Mouse (Mus musculus) left cerebral cortex, adult 18-20 months (tissue): ENCODE results near the gene Mrpl36. TPM values are rescaled to one million over a fixed set of nuclear protein-coding genes. Genes with fewer than 3 reads are reported as not detected.
A peak's percentile ranks its signal among the peaks of the same experiment; 100 is the strongest.

Experiments used
- DNase-seq, 2 experiments: peaks; one replicate each; pipeline ENCODE4 v3.0.0; 2021 to 2022; ENCODE audit warnings: low spot score in 2 of 2, mixed read lengths in 1 of 2
- long read RNA-seq, 2 experiments: library from polyadenylated mRNA; stranded (forward); transcript quantifications; one replicate each; pipeline ENCODE4 v2.0.0; 2021
- total RNA-seq, 2 experiments: library from RNA; stranded (reverse); gene quantifications; 2 replicates each; pipeline ENCODE4 v1.2.3; 2021

Gene Mrpl36
- 10 to 100 TPM; 32.9 to 40.3 TPM for total RNA-seq
- long read RNA-seq, experiment 1, transcript Mrpl36-201 (2 exons, 923 nt): major isoform, 29 of 36 reads
- long read RNA-seq, experiment 1, partial matches to known transcripts: 0 of 36 reads
- long read RNA-seq, experiment 1, other reads (novel, unspliced or antisense): 5 of 36 reads
- long read RNA-seq, experiment 2, transcript Mrpl36-201 (2 exons, 923 nt): major isoform, 23 of 29 reads
- long read RNA-seq, experiment 2, partial matches to known transcripts: 0 of 29 reads
- long read RNA-seq, experiment 2, other reads (novel, unspliced or antisense): 3 of 29 reads

GRCm38 (mm10) chr13:73327827-73328698, at the start of gene Mrpl36, which contains the start of gene Ndufs6:
Mrpl36 (plus strand) TSS chr13:73328513.
Ndufs6 (minus strand) TSS chr13:73328542.
- peak; percentile 91 to 93 for DNase-seq

DNA sequence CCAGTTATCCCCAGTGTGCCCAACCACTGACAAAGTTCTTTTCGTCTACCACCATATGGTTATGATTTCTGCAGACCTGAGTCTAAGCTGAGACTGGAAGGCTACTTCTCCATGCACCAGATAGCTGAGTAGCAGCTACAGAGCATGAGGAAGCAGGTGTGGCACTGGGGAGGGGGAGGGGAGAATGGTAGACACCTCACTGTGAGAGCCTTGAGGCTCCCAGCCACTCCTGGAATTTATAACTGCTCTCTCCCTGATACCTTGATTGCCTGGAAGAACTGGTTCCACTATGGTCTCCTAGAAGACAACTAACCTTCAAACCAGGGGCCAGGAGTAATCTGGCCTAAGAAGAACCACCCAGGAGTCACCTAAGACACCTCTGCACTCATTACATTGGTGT, 49.1 kb upstream of the Mrpl36 start:
- no peak for DNase-seq

DNA sequence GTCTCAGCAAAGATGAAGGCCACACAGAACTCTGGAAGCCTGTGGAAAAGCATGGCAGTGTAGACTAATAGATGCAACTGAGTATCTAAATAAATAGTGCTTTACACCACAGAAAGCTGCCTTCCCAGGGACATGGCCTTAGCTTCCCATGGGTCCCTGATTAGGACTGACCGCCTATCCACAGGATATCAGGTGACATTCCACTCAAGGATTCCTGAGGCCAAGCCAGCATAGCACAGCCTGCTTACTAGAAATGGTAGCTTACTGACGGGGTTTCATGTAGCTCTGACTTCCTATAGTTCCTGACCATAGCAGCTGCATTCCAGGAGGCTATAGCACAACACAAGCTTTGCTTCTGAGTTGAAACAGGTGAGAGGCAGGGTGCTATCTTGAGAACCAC, 45.9 kb upstream of the Mrpl36 start:
- no peak for DNase-seq

GRCm38 (mm10) chr13:73283534-73283933, 44.8 kb upstream of the Mrpl36 start:
- DNase-seq: no peak

GRCm38 (mm10) chr13:73290206-73290605, 38.1 kb upstream of the Mrpl36 start:
- no peak for DNase-seq

GRCm38 (mm10) chr13:73291102-73291501, 37.2 kb upstream of the Mrpl36 start:
- no peak for DNase-seq

GRCm38 (mm10) chr13:73298717-73299116, 29.6 kb upstream of the Mrpl36 start:
- DNase-seq: no peak

GRCm38 (mm10) chr13:73299322-73299721, 29.0 kb upstream of the Mrpl36 start:
- no peak for DNase-seq

DNA sequence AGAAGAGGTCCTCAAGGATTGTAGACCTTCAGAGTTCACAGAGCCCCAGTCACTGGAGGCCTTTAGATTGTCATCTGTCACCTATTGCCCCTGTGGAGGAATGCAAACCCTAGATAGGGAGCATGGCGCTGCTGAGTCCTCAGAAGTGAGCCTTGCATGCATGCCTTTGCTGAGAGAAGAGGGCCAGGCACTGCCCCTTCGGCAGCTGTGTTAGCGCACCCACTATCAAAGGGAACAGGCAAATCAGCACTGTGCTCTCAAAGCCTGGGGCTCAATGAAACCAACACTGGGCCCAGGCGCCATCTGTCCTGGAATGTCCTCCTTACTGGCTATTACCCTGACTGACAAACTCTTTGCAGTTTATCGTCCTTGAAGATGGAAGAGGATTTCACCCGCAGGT, 23.6 kb upstream of the Mrpl36 start:
- DNase-seq: no peak

DNA sequence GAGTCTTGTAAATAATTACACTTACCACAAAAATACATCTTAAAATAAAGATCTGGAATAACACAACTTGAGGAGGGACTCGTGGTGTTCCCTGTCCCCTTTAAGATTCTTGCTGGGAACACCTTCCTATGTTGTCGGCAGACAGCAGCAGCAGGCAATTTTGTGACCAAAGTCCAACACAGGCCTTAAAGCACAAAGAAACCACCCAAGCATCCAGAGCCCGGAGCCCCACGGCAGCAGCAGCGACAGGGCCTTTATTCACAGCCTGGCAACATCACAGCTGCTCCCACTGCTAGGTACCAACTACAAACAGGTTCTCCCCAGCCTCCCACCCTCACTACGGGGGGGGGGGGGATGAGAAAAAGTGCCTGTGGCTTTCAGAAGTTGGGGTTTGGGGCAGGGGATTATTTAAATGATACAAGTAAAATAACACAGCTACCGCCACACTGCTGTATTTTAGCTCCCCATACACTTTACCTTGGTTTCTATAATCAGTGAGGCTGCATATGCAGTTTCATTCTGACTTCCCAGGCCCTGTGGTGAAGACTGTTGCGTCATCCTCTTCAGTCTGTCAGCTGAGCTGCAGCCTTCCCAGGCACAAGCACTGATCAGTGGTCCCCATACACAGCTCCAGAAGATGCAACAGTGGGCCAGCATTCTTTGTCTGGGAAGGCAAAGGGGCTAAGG, 22.8 kb upstream of the Mrpl36 start:
- DNase-seq: no peak

DNA sequence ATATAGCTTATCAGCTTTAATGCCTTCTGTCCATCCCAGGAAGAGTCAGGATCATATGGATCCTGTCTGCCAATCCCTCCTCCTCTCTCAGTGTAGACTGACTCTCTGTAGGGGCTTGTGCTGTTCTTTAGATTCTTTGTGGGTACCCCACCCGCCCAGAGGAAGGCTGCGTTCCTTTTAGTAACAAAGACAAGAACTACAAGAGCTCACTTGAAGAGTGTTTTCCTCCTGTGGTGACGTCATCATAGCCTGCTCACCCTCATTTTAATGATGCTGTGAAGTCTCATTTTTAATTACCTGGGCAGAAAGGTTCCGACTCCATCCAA, 22.3 kb upstream of the Mrpl36 start:
- no peak for DNase-seq

DNA sequence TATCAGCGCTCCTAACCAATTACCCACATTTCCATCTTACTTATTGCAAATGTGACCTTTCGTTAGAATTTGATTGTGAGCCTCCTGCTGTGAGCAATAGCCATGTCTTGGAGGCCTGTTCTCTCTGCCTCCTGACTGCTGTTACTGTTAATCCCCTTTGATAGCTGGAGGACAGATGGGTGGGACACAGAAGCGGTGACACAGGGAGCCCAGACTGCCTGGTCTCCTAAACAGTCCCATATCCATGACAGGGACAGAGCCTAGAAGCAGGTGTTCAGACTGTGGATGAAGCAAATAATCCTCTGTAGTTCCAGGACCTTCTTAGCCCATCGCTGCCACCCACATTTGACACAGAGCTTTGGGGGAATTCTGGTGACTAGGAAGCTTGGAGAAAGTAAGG, 21.9 kb upstream of the Mrpl36 start:
- no peak for DNase-seq

- peak in 1 of 2 experiments; percentile 44 for DNase-seq
Observed at GRCm38 (mm10) chr13:73310183-73310929, 18.0 kb upstream of the Mrpl36 start.

DNA sequence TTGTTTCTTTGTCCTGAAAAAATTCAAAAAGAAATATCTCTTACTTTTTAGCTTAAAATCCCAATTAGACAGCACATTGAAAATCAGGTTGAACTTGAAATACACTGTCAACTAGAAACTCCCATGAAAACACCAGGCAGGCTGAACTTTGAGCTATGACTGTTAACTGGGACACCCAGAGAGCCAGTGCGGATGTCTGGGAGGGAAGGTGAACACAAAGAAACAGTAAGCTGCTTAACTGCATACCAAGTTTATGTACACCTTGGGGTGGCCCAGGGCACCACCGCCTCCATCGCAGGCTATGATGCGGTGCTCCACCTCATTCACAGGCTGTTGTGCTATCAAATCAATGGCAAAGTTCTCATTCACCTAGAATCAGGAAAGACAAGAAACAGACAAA, 8.3 kb upstream of the Mrpl36 start:
- no peak for DNase-seq

DNA sequence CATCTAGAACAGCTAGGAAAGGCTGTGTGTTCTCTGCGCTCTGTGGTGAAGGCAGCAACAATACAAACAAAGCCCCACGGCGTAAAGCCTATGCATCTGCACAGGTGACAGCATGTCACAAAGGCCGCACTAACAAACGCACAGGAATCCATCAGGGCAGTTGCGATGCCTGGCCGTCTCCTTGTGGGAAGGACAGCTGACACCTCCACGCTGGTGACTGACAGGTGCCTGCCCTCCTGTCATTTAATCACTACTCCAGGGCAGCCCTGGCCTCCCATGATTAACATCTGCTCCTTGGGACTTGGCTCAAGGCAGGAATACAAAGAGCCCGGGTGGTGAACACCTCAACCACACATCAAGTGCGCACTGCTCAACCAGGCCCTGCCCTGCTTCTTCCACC, 5.7 kb upstream of the Mrpl36 start:
- no peak for DNase-seq

GRCm38 (mm10) chr13:73323406-73323805, 4.9 kb upstream of the Mrpl36 start:
- DNase-seq: no peak

DNA sequence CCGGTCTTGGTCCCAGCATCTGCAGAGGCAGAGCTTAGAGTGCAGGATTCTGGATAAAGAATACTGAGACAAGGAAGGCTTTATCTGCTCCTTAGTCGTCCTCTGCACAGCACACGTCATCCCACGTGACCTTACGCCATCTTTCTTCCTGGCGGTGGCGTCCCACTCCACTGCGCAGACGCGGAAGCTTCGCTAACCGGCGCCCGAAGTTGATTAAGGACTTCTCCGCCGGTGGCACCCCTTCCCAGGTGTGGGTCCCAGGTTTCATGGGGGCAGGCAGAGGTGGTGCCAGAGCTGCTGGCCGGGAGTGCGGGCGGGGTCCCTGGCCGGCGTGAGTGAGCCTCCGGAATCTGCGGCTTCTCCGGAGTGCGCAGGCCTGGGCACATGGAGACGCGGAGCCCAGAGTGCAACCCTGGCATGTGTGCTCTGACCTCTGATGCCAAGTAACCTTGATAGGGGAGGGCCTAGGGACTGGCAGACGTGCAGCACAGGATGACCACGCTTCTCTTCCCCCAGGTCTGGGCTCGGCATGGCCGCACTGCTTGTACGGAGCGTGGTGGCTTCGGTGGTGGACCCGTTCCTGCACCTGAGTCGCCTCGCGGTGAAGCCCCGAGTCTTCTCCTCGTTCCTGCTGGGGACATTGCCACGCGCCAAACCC, 2.7 kb downstream of the Mrpl36 start:
- peak; percentile 89 to 90 for DNase-seq

GRCm38 (mm10) chr13:73331736-73332135, 3.4 kb downstream of the Mrpl36 start:
- DNase-seq: no peak

DNA sequence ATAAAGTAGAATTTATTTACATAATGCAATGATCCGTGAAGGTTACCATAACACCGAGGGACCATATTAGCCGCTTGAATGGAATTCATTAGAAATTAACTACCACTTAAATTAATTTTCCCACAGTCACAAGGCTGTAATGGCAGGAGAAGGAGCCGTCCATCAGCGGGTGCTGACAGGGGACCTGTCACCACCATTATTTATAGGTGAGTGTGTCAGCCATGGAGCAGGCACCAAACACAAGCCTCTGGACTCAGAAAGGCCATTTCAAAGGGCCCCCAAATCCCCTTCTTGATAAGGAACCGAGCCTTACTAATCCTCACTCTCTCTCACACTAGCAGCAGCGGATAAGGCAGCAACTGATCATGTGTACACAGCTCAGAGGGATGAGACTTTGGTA, 8.4 kb downstream of the Mrpl36 start:
- DNase-seq: no peak

GRCm38 (mm10) chr13:73345102-73345890, 17.0 kb downstream of the Mrpl36 start:
- DNase-seq: no peak
